9 mouse cellular contexts compared by ENCODE assay signal in the genomic region with DNA sequence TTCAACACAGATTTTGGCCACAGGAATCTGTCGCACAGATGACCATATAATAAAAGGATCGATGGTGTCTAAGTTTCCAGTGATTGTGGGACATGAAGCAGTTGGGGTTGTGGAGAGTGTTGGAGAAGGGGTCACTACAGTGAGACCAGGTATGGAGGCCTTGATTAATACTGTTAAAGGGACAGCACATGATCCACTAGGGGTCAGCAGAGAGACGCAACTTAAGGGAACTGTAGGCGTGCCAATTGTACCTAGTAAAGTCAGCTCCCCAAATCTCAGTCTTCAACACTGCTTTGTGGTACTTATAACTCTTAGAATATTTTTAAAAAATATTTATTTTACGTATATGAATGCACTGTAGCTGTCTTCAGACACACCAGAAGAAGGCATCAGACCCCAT. TPM values are rescaled to one million over a fixed set of nuclear protein-coding genes. Genes with fewer than 3 reads are reported as not detected.
DNase-seq lines count a peak whose midpoint lies in the region; ATAC-seq lines count a peak whose summit lies in the region.
"Had no signal": no experiment of that assay in that cellular context is flagged by ENCODE, and none has a peak within 500 bp of the region (broad histone marks: within the 10 kb centered on the region; RNA-seq: fewer than 3 reads in every experiment).

No protein-coding gene starts in this region.

- no peak overlapping the region for H3K9ac ChIP-seq in lung, embryonic 16.5 days (ENCODE audit: low read length)

- ATAC-seq in activated CD4-positive, CD25-positive, alpha-beta regulatory T cell, adult 4 months = peak; percentile 85
- ATAC-seq in lung, embryonic 16.5 days (ENCODE audit: low read depth) = peak; percentile 69

- intact Hi-C loops in heart, postnatal 36 days (cut with DNase I) = loop anchor here (1.0 to 2.0 kb wide), 3 partner anchors 24 to 210 kb away; no protein-coding TSS in a partner anchor

- peak; percentile 68 to 94 for DNase-seq in adrenal gland, adult (ENCODE audit: inconsistent age in 2 of 2, low spot score in 1 of 2)
- no peak for DNase-seq in adrenal gland, adult 8-10 months
- peak; percentile 85 for DNase-seq in embryo, embryonic 11 days
- peak; percentile 67 to 68 for DNase-seq in heart, postnatal 36 days
- DNase-seq in layer of hippocampus, adult 11-12 months (ENCODE audit: low spot score) = peak; percentile 70
- DNase-seq in right cerebral cortex, postnatal 4 days = peak; percentile 36

- H3K4me2 ChIP-seq in lung, embryonic 16.5 days (ENCODE audit: low read depth, low read length) = no peak overlapping the region

- no peaks in the 10 kb centered on the region for H3K9me3 ChIP-seq in lung, embryonic 16.5 days (ENCODE audit: control insufficient read depth, low read length)

- 53% methylated on average over 5 of the region's 5 CpGs for WGBS in lung, embryonic 16.5 days

- H3K27ac ChIP-seq in lung, embryonic 16.5 days (ENCODE audit: low read length) = no peak overlapping the region

- no peaks in the 10 kb centered on the region for H3K27me3 ChIP-seq in lung, embryonic 16.5 days (ENCODE audit: control insufficient read depth, insufficient read depth, low read depth, low read length)

- no peak overlapping the region for H3K4me3 ChIP-seq in lung, embryonic 16.5 days (ENCODE audit: low read length)

- H3K4me1 ChIP-seq in lung, embryonic 16.5 days (replicated peaks; ENCODE audit: control insufficient read depth, insufficient read depth, low read length) = no peaks in the 10 kb centered on the region

- H3K36me3 ChIP-seq in lung, embryonic 16.5 days (ENCODE audit: control insufficient read depth, insufficient read depth, low read length) = no peaks in the 10 kb centered on the region

RNA-seq across cellular contexts. Expression of a gene that starts 5.4 kb away (rescaled TPM):
- total RNA-seq in adrenal gland, adult 8-10 months (2022) = 100 to 1,000 TPM in 2 of 4 experiments, 1 to 10 TPM in 2; 1.5 to 212 (median 76.4) TPM
- not detected for polyA plus RNA-seq in activated CD4-positive, CD25-positive, alpha-beta regulatory T cell, adult 4 months (2017; shearing (Covaris generic))
- total RNA-seq in heart, postnatal 36 days (2021) = under 1 TPM; 0.11 to 0.17 TPM
- polyA plus RNA-seq in lung, embryonic 16.5 days (2015; fragmentation: Nextera tagmentation; extraction: Ambion mirVana) = 0.50 and 1.5 TPM in 2 replicates

RNA-seq across cellular contexts. Expression of a gene that starts 29.3 kb away (rescaled TPM):
- total RNA-seq in adrenal gland, adult 8-10 months (2022) = not detected
- polyA plus RNA-seq in activated CD4-positive, CD25-positive, alpha-beta regulatory T cell, adult 4 months (2017; shearing (Covaris generic)) = not detected
- not detected for total RNA-seq in heart, postnatal 36 days (2021)
- 0.15 TPM in 1 of 2 replicates, not detected in the other for polyA plus RNA-seq in lung, embryonic 16.5 days (2015; fragmentation: Nextera tagmentation; extraction: Ambion mirVana)
- total RNA-seq: left cerebral cortex, adult 8-10 months had no signal

RNA-seq across cellular contexts. Expression of a gene that starts 37.8 kb away (rescaled TPM):
- total RNA-seq in adrenal gland, adult 8-10 months (2022) = 1,000 to 10,000 TPM in 2 of 4 experiments, 100 to 1,000 TPM in 2; 318 to 7,826 (median 4,098) TPM
- 1 to 10 TPM; 1.1 to 1.7 TPM for polyA plus RNA-seq in activated CD4-positive, CD25-positive, alpha-beta regulatory T cell, adult 4 months (2017; shearing (Covaris generic))
- 10 to 100 TPM; 36.9 to 67.4 TPM for total RNA-seq in heart, postnatal 36 days (2021)
- polyA plus RNA-seq in lung, embryonic 16.5 days (2015; fragmentation: Nextera tagmentation; extraction: Ambion mirVana) = 1,307 and 1,323 TPM in 2 replicates

Comparison
In these comparisons a context has a peak if more than half of its experiments do, and no peak if none do; other contexts are left out.
1. RNA of a gene that starts 37.8 kb away (total RNA-seq): 318 to 7,826 TPM in adrenal gland, adult 8-10 months; 36.9 to 67.4 TPM in heart, postnatal 36 days; every median in the first group is over 4 times any median in the second.